Mouse (Mus musculus) leukemia stem cell, adult 10-12 weeks (primary cell): ENCODE results near the gene Lyve1. TPM values are rescaled to one million over a fixed set of nuclear protein-coding genes. Genes with fewer than 3 reads are reported as not detected.

Experiments used
- polyA plus RNA-seq: library from polyadenylated mRNA; stranded (reverse); fragments of >175 nt; gene quantifications from 2 replicates; pipeline ENCODE4 v1.2.3, GENCODE M21; 2012; ENCODE audit warnings: low replicate concordance

The Lyve1 gene
- polyA plus RNA-seq, result not detected in 2 replicates

DNA sequence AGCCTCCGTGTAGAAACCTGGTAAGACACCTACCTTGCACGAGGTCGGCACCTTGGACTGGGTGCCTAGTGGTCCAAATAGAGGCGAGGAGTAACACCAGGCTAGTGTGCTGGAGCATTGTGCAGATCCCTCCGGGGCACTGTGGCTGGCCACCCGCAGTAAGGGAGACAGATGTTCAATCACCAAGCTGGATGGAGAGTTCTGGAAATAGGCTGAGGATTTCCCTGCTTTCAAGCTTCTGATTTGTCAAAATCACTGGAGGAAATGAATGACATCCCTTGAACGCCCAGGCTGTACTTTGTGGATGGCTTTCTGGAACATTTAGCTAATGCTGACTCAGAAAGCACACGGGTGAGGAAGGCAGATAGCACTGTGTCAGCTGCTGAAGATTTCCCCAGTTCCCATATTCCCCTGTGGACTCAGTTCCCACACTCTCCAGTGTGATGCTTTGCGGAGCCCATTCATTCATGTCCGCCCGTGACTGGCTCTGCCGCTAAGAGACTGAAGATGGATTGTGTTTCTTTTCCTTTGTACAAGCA lies at the start of gene Lyve1:
Lyve1 (minus strand) TSS at position 489 of the 539 bp plus-strand sequence.

DNA sequence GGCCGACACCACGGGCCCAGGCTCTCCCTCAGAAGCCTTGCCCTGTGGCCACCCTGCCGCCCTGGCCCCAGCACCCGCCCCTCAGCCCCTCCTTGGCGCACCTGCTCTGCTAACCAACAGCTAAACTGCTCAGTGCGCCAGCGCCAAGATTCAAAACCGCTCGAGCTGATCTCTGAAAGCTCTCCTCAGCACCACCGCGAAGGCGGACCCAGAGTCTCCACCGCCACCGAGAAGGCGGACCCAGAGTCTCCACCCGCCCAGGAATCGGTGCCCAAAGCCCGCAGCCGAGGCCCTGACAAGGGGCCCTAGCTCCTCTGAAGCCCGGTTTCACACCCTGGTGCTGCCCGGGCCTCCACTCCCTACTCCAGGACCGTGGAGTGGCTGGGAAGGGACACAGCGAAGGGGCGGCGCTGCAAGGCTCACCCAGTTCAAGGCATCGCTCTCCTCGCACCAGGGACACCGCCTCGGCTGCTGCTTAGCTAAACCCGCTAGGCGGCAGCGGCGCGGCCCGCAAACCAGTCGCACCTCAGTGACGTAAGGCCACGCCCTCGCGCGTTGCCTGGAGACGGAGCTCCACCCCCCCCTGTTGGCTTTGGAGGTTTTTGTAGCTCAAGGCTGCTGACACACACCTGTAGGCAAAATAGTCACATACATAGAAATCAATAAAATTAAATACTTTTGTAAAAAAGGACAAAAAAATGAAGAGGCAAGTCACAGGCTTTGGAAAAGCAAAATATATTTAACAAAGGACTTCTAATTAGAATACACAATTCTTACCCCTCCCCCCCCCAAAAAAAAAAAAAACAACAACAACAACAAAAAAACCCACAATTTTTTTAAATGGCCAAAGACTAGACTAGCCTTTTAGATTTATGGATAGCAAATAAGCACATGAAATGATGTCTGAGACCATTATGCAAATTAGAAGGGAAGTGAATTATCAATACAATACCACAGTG lies 18.8 kb downstream of the Lyve1 start, which contains the start of gene Rnf141:
Rnf141 (minus strand) TSS at position 542 of the 959 bp plus-strand sequence.

Other genes with a start within 250 kb of the Lyve1 start
- gene Sbf2, start 248.3 kb downstream of the Lyve1 start, polyA plus RNA-seq, result 0.80 and 0.87 TPM in 2 replicates
- 0.12 and 0.63 TPM in 2 replicates for gene Adm, start 235.6 kb downstream of the Lyve1 start, polyA plus RNA-seq
- 9.8 and 41.1 TPM in 2 replicates for gene Ampd3, start 95.0 kb downstream of the Lyve1 start, polyA plus RNA-seq
- 0.93 and 2.0 TPM in 2 replicates for gene Rnf141, start 18.8 kb downstream of the Lyve1 start, polyA plus RNA-seq
- gene Mrvi1, start 119.2 kb upstream of the Lyve1 start, polyA plus RNA-seq, result 0.59 and 2.0 TPM in 2 replicates
- gene Ctr9, start 165.7 kb upstream of the Lyve1 start, polyA plus RNA-seq, result 2.4 and 7.4 TPM in 2 replicates
- gene Eif4g2, start 219.8 kb upstream of the Lyve1 start, polyA plus RNA-seq, result 2,185 and 4,705 TPM in 2 replicates